Mouse (Mus musculus): Measurements from ENCODE around the gene E030025P04Rik.

DNA sequence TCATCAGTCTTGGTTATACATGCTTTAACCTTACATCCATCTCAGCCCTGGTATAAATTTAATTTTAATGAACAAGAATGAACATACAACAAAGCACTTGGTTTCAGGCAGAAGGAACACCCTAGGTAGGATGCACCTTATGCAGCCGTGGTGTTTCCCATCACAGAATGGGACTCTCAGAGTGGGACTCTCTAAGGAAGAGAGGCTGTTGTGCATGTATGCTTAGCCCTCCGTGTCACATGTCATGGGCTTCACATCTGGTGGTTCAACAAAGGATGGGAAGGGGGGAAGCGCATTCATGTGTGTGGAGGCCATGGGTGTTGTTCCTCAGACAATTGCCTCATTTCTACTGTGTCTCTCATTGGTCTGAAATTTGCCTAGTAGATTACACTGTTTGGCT, 40.8 kb downstream of the E030025P04Rik start:
- TF ChIP-seq CTCF (IDR thresholded peaks at IDR 0.05) (no peak), EP300 (IDR thresholded peaks at IDR 0.05) (no peak)

All from lung, postnatal 0 days (tissue).